Mouse (Mus musculus) liver, embryonic 14.5 days (tissue): Measurements from ENCODE around the gene Bicral. TPM values are rescaled to one million over a fixed set of nuclear protein-coding genes. Genes with fewer than 3 reads are reported as not detected.

Experiments
- ATAC-seq: fragments of 200-750 bp; cut with Nextera tagmentation; 2 replicates; pipeline ENCODE4 v1.8.0; 2017; ENCODE audit warnings: moderate number of reproducible peaks, mild to moderate bottlenecking, moderate library complexity; ENCODE audit not compliant: insufficient read depth
- DNase-seq, 3 experiments: peaks; one replicate each; pipeline ENCODE4 v3.0.0-alpha.2; 2012 to 2013; ENCODE audit warnings: low read depth in 3 of 3, low spot score in 3 of 3
- H3K27ac ChIP-seq: fragments of 300-500 bp; sonication (generic); 2 replicates; pipeline ENCODE4 v1.5.1; 2014; ENCODE audit warnings: moderate library complexity, mild to moderate bottlenecking, control low read depth, inconsistent platforms
- H3K27me3 ChIP-seq: fragments of 300-500 bp; sonication (generic); 2 replicates; pipeline ENCODE4 v1.6.1; 2014; ENCODE audit warnings: mild to moderate bottlenecking, low read length, moderate library complexity; ENCODE audit not compliant: control insufficient read depth, insufficient read depth
- H3K36me3 ChIP-seq: fragments of 300-500 bp; sonication (generic); replicated peaks from 2 replicates; pipeline ENCODE4 v1.6.1; 2014; ENCODE audit warnings: low read depth; ENCODE audit not compliant: control insufficient read depth, insufficient read depth
- H3K4me1 ChIP-seq, 2 experiments: fragments of 200-500 bp in 1 of 2; fragments of 300-500 bp in 1 of 2; sonication (generic) in 1 of 2; replicated peaks; 2 replicates each; pipeline ENCODE4 v1.6.1; 2012 to 2014; ENCODE audit warnings: antibody characterized with exemption in 1 of 2, inconsistent platforms in 1 of 2, low read length in 1 of 2; ENCODE audit not compliant: control insufficient read depth in 2 of 2, insufficient read depth in 2 of 2
- H3K4me2 ChIP-seq: fragments of 300-500 bp; sonication (generic); 2 replicates; pipeline ENCODE4 v1.6.1; 2014; ENCODE audit warnings: low read depth, mild to moderate bottlenecking, control low read depth, moderate library complexity
- H3K4me3 ChIP-seq, 2 experiments: fragments of 200-500 bp in 1 of 2; fragments of 300-500 bp in 1 of 2; sonication (generic) in 1 of 2; 2 replicates each; pipeline ENCODE4 v1.5.1; 2012 to 2014; ENCODE audit warnings: low read depth in 2 of 2, low read length in 2 of 2, mild to moderate bottlenecking in 2 of 2, control low read depth in 1 of 2, inconsistent platforms in 1 of 2, moderate library complexity in 1 of 2; ENCODE audit not compliant: insufficient read depth in 1 of 2
- H3K9ac ChIP-seq: fragments of 300-500 bp; sonication (generic); replicated peaks from 2 replicates; pipeline ENCODE4 v1.6.1; 2014; ENCODE audit warnings: mild to moderate bottlenecking, control low read depth, moderate library complexity
- H3K9me3 ChIP-seq: fragments of 300-500 bp; sonication (generic); 2 replicates; pipeline ENCODE4 v1.6.1; 2016; ENCODE audit warnings: low read length, mixed read lengths; ENCODE audit not compliant: control insufficient read depth
- CTCF ChIP-seq: IDR thresholded peaks from 2 replicates; pipeline ENCODE4 v1.5.1; 2016; ENCODE audit warnings: antibody characterized with exemption, low read depth, control low read depth
- EP300 ChIP-seq: IDR thresholded peaks from 2 replicates; pipeline ENCODE4 v1.6.1; 2016; ENCODE audit warnings: antibody characterized with exemption, low read depth
- WGBS: fragments of 180-500 bp; shearing (Covaris S2); extraction: QIAGEN DNeasy Blood & Tissue Kit; methylation state at CpG from one replicate; pipeline ENCODE4 v1.1.7; 2014; ENCODE audit not compliant: insufficient replicate concordance; 5-methylcytosine and 5-hydroxymethylcytosine counted together
- polyA plus RNA-seq, 2 experiments: library from polyadenylated mRNA; depleted of rRNA in 1 of 2; stranded (reverse) in 1 of 2; unstranded in 1 of 2; fragments of >200 nt; fragmentation: Nextera tagmentation in 1 of 2; extraction: Ambion mirVana in 1 of 2; gene quantifications; 2 replicates each; pipeline versions ENCODE4 v1.2.1 to v1.2.3; 2012 to 2014

Bicral gene
- polyA plus RNA-seq, 2 experiments: 3.0 to 3.4 TPM

- no peak within 1 kb of the TSS for H3K4me3 ChIP-seq
- ATAC-seq (no peak), DNase-seq (no peak)
- no peaks in the 10 kb centered on the region for H3K27me3 ChIP-seq
- H3K4me1 ChIP-seq: no peaks in the 10 kb centered on the region
- no peaks in the 10 kb centered on the region for H3K36me3 ChIP-seq
- no peaks in the 10 kb centered on the region for H3K9me3 ChIP-seq
- no peak within 1 kb of the TSS for H3K9ac ChIP-seq
- no peak within 1 kb of the TSS for H3K4me2 ChIP-seq
- TF ChIP-seq CTCF: no peak
- no peak for TF ChIP-seq EP300
- no peak within 1 kb of the TSS for H3K27ac ChIP-seq
- WGBS: 46% methylated on average over 2 of the region's 2 CpGs
Observed at GRCm38 (mm10) chr17:46763544-46763943, 94.7 kb downstream of the Bicral start, which contains the start of gene Ptcra. Gene Ptcra (minus strand): TSS chr17:46763712.

DNA sequence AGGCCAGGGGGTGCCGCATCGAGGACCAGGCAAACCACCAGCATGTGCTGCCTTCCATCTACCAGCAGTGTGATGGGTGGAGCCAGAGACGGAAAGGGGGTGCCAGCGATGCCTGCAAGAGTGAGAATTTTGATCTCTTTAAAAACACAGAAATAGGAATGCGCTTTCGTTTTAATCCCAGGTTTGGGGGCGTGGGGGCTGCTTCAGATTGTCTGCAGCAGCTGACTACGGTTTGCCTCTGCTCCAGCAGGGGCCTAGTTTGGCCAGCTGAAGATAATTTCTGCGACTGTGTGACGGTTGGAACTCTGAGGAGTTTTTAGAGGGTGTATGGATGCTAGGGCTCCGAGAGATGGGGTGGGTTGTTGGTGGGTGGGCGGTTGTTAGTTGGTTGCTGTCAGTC, 99.5 kb downstream of the Bicral start:
- Histone ChIP-seq H3K36me3 (no peaks in the 10 kb centered on the region), H3K27me3 (no peaks in the 10 kb centered on the region), H3K9ac (no peak overlapping the region), H3K4me1 (no peaks in the 10 kb centered on the region), H3K4me2 (no peak overlapping the region), H3K9me3 (no peaks in the 10 kb centered on the region), H3K27ac (no peak overlapping the region), H3K4me3 (no peak overlapping the region)
- WGBS: 71% methylated on average over 12 of the region's 12 CpGs
- ATAC-seq (no peak), DNase-seq (no peak)
- TF ChIP-seq CTCF (no peak), EP300 (no peak)

- under 1% methylated on average over 58 of the region's 58 CpGs for WGBS
- peaks cover 9 to 12% of the 10 kb centered on the region in 2 experiments for H3K4me1 ChIP-seq
- H3K27ac ChIP-seq: peak within 1 kb of the TSS; percentile 60
- H3K4me3 ChIP-seq: peak within 1 kb of the TSS; percentile 73 to 86
- DNase-seq (peak; percentile 95 to 96 (median 96)), ATAC-seq (peak; percentile 100)
- peak within 1 kb of the TSS; percentile 79 for H3K4me2 ChIP-seq
- peak within 1 kb of the TSS; percentile 76 for H3K9ac ChIP-seq
- TF ChIP-seq CTCF (no peak), EP300 (0 out of 2 replicates have a peak, but pooled peaks have one; percentile 28)
- peaks cover under 1% of the 10 kb centered on the region; the same call in 1 of the 2 replicates for H3K36me3 ChIP-seq
- H3K27me3 ChIP-seq: no peaks in the 10 kb centered on the region
- no peaks in the 10 kb centered on the region for H3K9me3 ChIP-seq
Observed at GRCm38 (mm10) chr17:46751794-46752556, 106.3 kb downstream of the Bicral start, which contains the start of gene Cnpy3. Gene Cnpy3 (minus strand): TSS chr17:46752214.

GRCm38 (mm10) chr17:46751056-46751793, 107.1 kb downstream of the Bicral start:
- peak; percentile 12; the same call in 1 of the 2 replicates for ATAC-seq
- Histone ChIP-seq H3K36me3 (peaks cover 2% of the 10 kb centered on the region), H3K9me3 (no peaks in the 10 kb centered on the region), H3K27ac (peak overlapping the region; percentile 60), H3K9ac (peak overlapping the region; percentile 76), H3K4me2 (peak overlapping the region; percentile 79), H3K4me1 (peaks cover 9 to 12% of the 10 kb centered on the region in 2 experiments), H3K4me3 (peak overlapping the region; percentile 73 to 86), H3K27me3 (no peaks in the 10 kb centered on the region)
- no peak for TF ChIP-seq EP300
- no peak for TF ChIP-seq CTCF
- WGBS: 12% methylated on average over 16 of the region's 16 CpGs
- DNase-seq: peak; percentile 36 to 59 (median 42)

DNA sequence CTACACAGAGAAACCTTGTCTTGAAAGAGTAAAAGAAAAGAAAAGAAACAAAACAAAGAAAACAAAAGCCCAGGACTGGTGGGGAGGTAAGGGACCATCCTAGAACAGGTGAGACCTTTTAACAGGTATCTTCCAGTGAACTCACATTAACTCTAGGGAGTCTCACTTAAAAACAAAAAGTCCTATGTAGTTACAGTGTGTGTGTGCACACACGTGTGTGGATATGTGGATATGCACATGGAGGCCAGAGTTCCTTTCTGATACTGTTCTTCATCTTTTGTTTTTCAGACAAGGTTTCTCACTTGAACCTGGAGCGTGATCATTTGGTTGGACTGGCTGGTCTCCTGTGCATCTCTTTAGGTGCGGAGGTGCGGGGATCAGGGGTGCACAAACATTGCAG, 107.7 kb downstream of the Bicral start:
- WGBS: 62% methylated on average over 4 of the region's 4 CpGs
- DNase-seq (no peak), ATAC-seq (no peak)
- Histone ChIP-seq H3K27ac (no peak overlapping the region), H3K9me3 (no peaks in the 10 kb centered on the region), H3K27me3 (no peaks in the 10 kb centered on the region), H3K4me3 (peak overlapping the region; percentile 73 to 86; a peak in 2 of 4 replicates), H3K9ac (0 out of 2 replicates have a peak overlapping the region, but pooled peaks have one; percentile 16), H3K4me1 (peaks cover 9 to 12% of the 10 kb centered on the region in 2 experiments), H3K36me3 (peaks cover 4% of the 10 kb centered on the region), H3K4me2 (peak overlapping the region; percentile 79)
- TF ChIP-seq CTCF (no peak), EP300 (no peak)
